Mouse (Mus musculus): ENCODE results near the gene Fbf1. TPM values are rescaled to one million over a fixed set of nuclear protein-coding genes. Genes with fewer than 3 reads are reported as not detected.
A peak's percentile ranks its signal among the peaks of the same experiment; 100 is the strongest.
"Not testable (repeated sequence)": the region's sequence is repeated elsewhere in the genome, so short reads cannot be mapped to it uniquely, and the experiment has no call there.

The Fbf1 gene
- polyA plus RNA-seq, 1 experiment from 2014 or later = 3.7 TPM

DNA sequence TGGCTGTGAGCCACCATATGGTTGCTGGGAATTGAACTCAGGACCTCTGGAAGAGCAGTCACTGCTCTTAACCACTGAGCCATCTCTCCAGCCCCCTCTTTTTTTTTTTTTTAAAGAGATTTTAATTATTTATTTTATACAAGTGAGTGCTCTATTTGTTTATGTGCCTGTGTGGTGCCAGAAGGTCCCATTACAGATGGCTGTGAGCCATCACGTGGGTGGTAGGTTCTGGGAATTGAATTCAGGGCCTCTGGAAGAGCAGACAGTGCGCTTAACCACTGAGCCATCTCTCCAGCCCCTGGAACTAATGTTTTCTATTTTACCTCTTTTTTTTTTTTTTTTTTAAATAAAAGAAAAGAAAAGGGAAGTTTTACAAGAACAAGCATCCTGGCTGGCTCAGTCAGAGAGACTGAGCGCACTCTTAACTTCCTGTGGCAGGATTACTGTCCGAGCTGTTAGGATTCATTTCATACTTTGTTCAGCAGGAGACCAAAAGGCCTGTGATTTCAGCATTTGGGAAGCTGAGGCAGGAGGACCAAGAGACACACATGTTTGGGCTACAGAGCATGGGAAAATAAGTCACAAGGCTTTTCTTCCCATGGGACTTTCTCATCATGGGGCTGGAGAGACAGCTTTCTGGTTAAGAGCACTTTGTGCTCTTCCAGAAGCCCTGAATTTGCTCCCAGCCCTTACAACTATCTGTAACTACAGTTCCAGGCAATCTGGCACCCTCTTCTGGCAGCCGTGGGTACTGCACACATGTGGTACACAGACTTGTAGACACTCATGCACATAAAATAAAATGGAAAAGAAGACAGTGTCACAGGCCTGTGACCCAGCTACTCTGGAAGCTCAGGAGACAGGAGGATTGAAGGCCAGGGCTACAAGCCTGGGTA, 71.5 kb downstream of the Fbf1 start:
- no peak overlapping the region for H3K4me3 ChIP-seq (ENCODE audit: low read depth, low read length)
- H3K4me2 ChIP-seq (replicated peaks; ENCODE audit: low read depth) = no peak overlapping the region
- 0 out of 2 replicates have a peak overlapping the region, but pooled peaks have one; percentile 11 for H3K27ac ChIP-seq (ENCODE audit: low read depth, low read length)
- TF ChIP-seq CTCF (IDR thresholded peaks at IDR 0.05; ENCODE audit: low read depth) = peak; percentile 69
- 0 out of 2 replicates have a peak, but pooled peaks cover 2% of the 10 kb centered on the region for H3K9me3 ChIP-seq (ENCODE audit: control insufficient read depth)
- H3K27me3 ChIP-seq (replicated peaks; ENCODE audit: control insufficient read depth, insufficient read depth, low read length) = no peaks in the 10 kb centered on the region
- 86% methylated on average over 5 of the region's 5 CpGs for WGBS
- H3K9ac ChIP-seq (ENCODE audit: low read depth, low read length) = no peak overlapping the region
- ATAC-seq = no peak
- H3K4me1 ChIP-seq (replicated peaks; ENCODE audit: control insufficient read depth, insufficient read depth, low read length) = peaks cover 17% of the 10 kb centered on the region
- H3K36me3 ChIP-seq (ENCODE audit: control insufficient read depth, insufficient read depth) = no peaks in the 10 kb centered on the region

DNA sequence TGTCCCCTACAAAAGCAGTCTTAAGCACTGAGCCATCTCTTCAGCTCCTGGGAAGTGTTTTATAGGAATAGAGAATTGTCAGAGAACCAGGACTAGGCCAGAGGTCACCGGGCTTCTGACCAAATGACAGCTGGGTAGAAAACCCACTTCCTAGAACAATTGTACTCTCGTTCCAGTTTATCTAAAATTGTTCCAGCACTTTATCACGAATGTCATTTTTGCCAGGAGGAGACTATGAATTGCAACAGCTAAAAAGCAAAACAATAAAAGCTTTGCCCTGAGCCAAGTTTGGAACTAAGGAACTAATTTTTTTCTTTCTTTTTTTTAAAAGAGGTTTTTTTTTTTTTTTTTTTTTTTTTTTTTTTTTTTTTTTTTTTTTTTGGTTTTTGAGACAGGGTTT, 72.4 kb downstream of the Fbf1 start:
- no peak for ATAC-seq
- TF ChIP-seq CTCF (IDR thresholded peaks at IDR 0.05; ENCODE audit: low read depth) = no peak
- no peak overlapping the region for H3K27ac ChIP-seq (ENCODE audit: low read depth, low read length)
- H3K27me3 ChIP-seq (replicated peaks; ENCODE audit: control insufficient read depth, insufficient read depth, low read length) = no peaks in the 10 kb centered on the region
- peaks cover 9% of the 10 kb centered on the region for H3K4me1 ChIP-seq (replicated peaks; ENCODE audit: control insufficient read depth, insufficient read depth, low read length)
- H3K4me2 ChIP-seq (replicated peaks; ENCODE audit: low read depth) = no peak overlapping the region
- H3K36me3 ChIP-seq (ENCODE audit: control insufficient read depth, insufficient read depth) = no peaks in the 10 kb centered on the region
- no peak overlapping the region for H3K9ac ChIP-seq (ENCODE audit: low read depth, low read length)
- H3K4me3 ChIP-seq (ENCODE audit: low read depth, low read length) = no peak overlapping the region
- 50% methylated on average over 3 of the region's 3 CpGs for WGBS
- 0 out of 2 replicates have a peak, but pooled peaks cover 2% of the 10 kb centered on the region for H3K9me3 ChIP-seq (ENCODE audit: control insufficient read depth)

DNA sequence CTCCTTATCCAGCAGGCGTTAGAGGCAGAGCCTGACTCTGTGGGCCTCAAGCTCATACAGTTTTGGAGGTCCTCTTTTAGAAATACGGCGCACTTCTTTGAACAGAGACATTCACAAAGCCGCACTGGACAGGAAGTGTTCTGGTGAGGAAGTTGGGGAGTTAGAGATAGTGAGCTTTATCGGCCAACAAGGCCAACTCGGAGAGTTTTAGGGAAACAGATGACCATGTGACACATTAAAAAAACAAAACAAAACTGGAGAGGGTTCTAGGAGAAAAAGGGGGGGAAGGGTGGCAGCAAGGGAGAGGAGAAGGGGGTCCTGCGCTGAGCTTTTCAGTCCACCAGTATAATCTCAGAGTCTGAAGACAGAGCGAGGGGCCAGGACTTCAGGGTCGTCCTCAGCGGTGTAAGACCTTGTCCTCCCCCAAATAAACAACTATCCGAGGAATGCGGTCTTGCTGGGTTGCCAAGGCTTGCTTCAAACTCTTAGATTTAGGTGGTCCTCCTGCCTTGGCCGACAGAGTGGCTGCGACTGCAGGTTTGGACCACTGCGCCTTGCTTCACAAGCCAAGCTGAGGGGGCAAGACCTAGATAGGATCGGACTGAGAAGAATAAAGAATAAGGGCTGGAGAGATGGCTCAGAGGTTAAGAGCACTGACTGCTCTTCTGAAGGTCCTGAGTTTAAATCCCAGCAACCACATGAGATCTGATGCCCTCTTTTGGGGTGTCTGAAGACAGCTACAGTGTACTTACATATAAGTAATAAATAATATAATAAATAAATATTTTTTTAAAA, 74.0 kb downstream of the Fbf1 start:
- Histone ChIP-seq H3K4me1 (replicated peaks; ENCODE audit: control insufficient read depth, insufficient read depth, low read length) (peaks cover 2% of the 10 kb centered on the region; the same call in 1 of the 2 replicates), H3K27me3 (replicated peaks; ENCODE audit: control insufficient read depth, insufficient read depth, low read length) (no peaks in the 10 kb centered on the region), H3K9me3 (ENCODE audit: control insufficient read depth) (0 out of 2 replicates have a peak, but pooled peaks cover 2% of the 10 kb centered on the region), H3K27ac (ENCODE audit: low read depth, low read length) (no peak overlapping the region), H3K36me3 (ENCODE audit: control insufficient read depth, insufficient read depth) (no peaks in the 10 kb centered on the region), H3K4me2 (replicated peaks; ENCODE audit: low read depth) (no peak overlapping the region), H3K4me3 (ENCODE audit: low read depth, low read length) (no peak overlapping the region), H3K9ac (ENCODE audit: low read depth, low read length) (no peak overlapping the region)
- 48% methylated on average over 16 of the region's 16 CpGs for WGBS
- TF ChIP-seq CTCF (IDR thresholded peaks at IDR 0.05; ENCODE audit: low read depth) = no peak
- no peak for ATAC-seq

DNA sequence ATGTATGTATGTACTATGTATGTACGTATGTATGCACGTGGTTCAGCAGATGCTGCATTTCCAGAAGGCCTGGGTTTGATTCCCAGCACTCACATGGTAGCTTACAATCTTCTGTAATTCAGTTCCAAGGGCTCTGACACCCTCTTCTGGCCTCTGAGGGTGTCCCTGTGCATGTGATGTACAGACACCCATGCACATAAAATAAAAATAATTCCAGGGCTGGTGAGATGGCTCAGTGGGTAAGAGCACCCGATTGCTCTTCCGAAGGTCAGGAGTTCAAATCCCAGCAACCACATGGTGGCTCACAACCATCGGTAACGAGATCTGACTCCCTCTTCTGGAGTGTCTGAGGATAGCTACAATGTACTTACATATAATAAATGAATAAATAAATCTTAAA, 75.0 kb downstream of the Fbf1 start:
- not testable (repeated sequence) for H3K4me1 ChIP-seq (replicated peaks; ENCODE audit: control insufficient read depth, insufficient read depth, low read length); H3K9ac ChIP-seq (ENCODE audit: low read depth, low read length); H3K27me3 ChIP-seq (replicated peaks; ENCODE audit: control insufficient read depth, insufficient read depth, low read length); H3K36me3 ChIP-seq (ENCODE audit: control insufficient read depth, insufficient read depth); H3K4me3 ChIP-seq (ENCODE audit: low read depth, low read length); H3K27ac ChIP-seq (ENCODE audit: low read depth, low read length); H3K4me2 ChIP-seq (replicated peaks; ENCODE audit: low read depth); ATAC-seq; H3K9me3 ChIP-seq (ENCODE audit: control insufficient read depth)
- WGBS = 90% methylated on average over 6 of the region's 6 CpGs

Other genes with a start within 250 kb of the Fbf1 start
- gene Sap30bp, start 234.9 kb downstream of the Fbf1 start, polyA plus RNA-seq (2015; fragmentation: Nextera tagmentation; extraction: Ambion mirVana) = 27.5 and 28.8 TPM in 2 replicates
- 6.8 and 8.2 TPM in 2 replicates for gene Recql5, start 234.7 kb downstream of the Fbf1 start, polyA plus RNA-seq (2015; fragmentation: Nextera tagmentation; extraction: Ambion mirVana)
- 16.6 and 17.8 TPM in 2 replicates for gene Itgb4, start 193.5 kb downstream of the Fbf1 start, polyA plus RNA-seq (2015; fragmentation: Nextera tagmentation; extraction: Ambion mirVana)
- 387 and 418 TPM in 2 replicates for gene Galk1, start 155.4 kb downstream of the Fbf1 start, polyA plus RNA-seq (2015; fragmentation: Nextera tagmentation; extraction: Ambion mirVana)
- 1,144 and 1,190 TPM in 2 replicates for gene H3f3b, start 140.2 kb downstream of the Fbf1 start, polyA plus RNA-seq (2015; fragmentation: Nextera tagmentation; extraction: Ambion mirVana)
- 7.4 and 8.8 TPM in 2 replicates for gene Unk, start 137.8 kb downstream of the Fbf1 start, polyA plus RNA-seq (2015; fragmentation: Nextera tagmentation; extraction: Ambion mirVana)
- 1.1 and 1.2 TPM in 2 replicates for gene Unc13d, start 90.2 kb downstream of the Fbf1 start, polyA plus RNA-seq (2015; fragmentation: Nextera tagmentation; extraction: Ambion mirVana)
- 179 and 201 TPM in 2 replicates for gene Wbp2, start 81.2 kb downstream of the Fbf1 start, polyA plus RNA-seq (2015; fragmentation: Nextera tagmentation; extraction: Ambion mirVana)
- gene Trim47, start 41.0 kb downstream of the Fbf1 start, polyA plus RNA-seq (2015; fragmentation: Nextera tagmentation; extraction: Ambion mirVana) = 15.7 and 16.1 TPM in 2 replicates
- 3.1 and 3.3 TPM in 2 replicates for gene Trim65, start 37.0 kb downstream of the Fbf1 start, polyA plus RNA-seq (2015; fragmentation: Nextera tagmentation; extraction: Ambion mirVana)
- gene Mrpl38, start 29.3 kb downstream of the Fbf1 start, polyA plus RNA-seq (2015; fragmentation: Nextera tagmentation; extraction: Ambion mirVana) = 35.6 and 38.5 TPM in 2 replicates
- 64.6 and 66.8 TPM in 2 replicates for gene Ten1, start 30.7 kb upstream of the Fbf1 start, polyA plus RNA-seq (2015; fragmentation: Nextera tagmentation; extraction: Ambion mirVana)
- 98.9 and 114 TPM in 2 replicates for gene Acox1, start 30.9 kb upstream of the Fbf1 start, polyA plus RNA-seq (2015; fragmentation: Nextera tagmentation; extraction: Ambion mirVana)
- 1.2 and 1.3 TPM in 2 replicates for gene Evpl, start 69.9 kb upstream of the Fbf1 start, polyA plus RNA-seq (2015; fragmentation: Nextera tagmentation; extraction: Ambion mirVana)
- 45.2 and 48.7 TPM in 2 replicates for gene Srp68, start 106.1 kb upstream of the Fbf1 start, polyA plus RNA-seq (2015; fragmentation: Nextera tagmentation; extraction: Ambion mirVana)
- 0.10 and 0.29 TPM in 2 replicates for gene Galr2, start 112.8 kb upstream of the Fbf1 start, polyA plus RNA-seq (2015; fragmentation: Nextera tagmentation; extraction: Ambion mirVana)
- gene Exoc7, start 139.1 kb upstream of the Fbf1 start, polyA plus RNA-seq (2015; fragmentation: Nextera tagmentation; extraction: Ambion mirVana) = 44.6 and 49.2 TPM in 2 replicates
- 0.09 TPM in 1 of 2 replicates, not detected in the other for gene Foxj1, start 167.2 kb upstream of the Fbf1 start, polyA plus RNA-seq (2015; fragmentation: Nextera tagmentation; extraction: Ambion mirVana)
- 4.9 and 6.6 TPM in 2 replicates for gene Rnf157, start 244.9 kb upstream of the Fbf1 start, polyA plus RNA-seq (2015; fragmentation: Nextera tagmentation; extraction: Ambion mirVana)